Mouse (Mus musculus) right cerebral cortex, postnatal 14 days (tissue): Measurements from ENCODE around the gene Cyp20a1.

Experiments used
- DNase-seq: peaks from one replicate; pipeline ENCODE4 v3.0.0; 2022

Cyp20a1 gene

DNA sequence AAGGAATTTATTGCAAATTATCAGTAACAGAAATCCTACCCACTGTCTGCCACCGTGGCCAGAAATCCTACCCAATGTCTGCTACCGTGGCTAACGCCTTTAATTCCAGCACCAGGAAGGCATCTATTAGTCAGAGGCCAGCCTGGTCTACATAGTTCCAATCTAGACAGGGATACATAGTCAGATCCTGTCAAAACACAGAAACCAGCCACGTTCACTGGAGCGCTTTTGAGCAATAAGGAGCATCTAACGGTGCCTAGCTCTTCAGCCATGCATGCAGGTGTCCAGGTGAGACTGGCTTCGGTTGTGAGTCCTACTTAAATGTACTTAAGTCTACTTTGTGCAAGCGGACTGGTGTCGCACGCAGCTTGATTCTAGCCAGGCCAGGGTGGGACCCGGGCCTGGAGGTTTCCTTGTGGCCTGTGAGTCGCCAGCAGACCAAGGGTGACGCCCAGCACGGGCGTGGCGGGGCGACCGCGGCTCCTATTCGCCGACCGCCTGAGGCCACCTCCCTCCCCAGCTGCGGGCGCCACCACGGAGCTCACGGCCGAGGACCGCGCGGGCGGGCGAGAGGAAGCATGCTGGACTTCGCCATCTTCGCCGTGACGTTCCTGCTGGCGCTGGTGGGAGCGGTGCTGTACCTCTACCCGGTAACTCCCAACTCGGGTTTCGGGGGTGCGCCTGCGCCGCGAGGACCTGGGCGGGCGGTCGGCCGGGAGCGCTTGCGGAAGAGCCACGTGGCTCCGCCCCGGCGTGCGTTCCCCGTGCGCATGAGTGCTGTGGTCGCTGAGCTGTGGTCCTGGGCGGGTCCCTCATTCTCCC lies at the start of gene Cyp20a1:
Gene Cyp20a1, plus strand, starts transcription at position 516 of the 822 bp plus-strand sequence.
- DNase-seq, result peak; percentile 92

DNA sequence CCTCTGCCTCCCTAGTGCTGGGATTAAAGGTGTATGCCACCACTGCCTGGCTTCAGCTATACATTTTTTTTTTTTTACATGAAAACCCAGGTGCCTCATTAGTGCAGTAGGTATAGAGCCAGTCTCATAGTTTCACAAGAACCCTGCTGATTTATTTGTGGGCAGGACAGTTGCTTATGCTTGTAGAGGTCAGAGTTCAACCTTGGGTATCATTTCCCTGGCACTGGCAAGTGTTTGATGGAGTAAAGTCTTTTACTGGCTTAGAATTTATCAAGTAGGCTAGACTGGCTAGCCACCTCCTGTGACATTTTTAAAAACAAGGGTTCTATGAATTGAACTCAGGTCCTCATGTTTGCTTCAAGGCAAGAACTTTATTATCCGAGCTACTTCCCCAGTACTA lies 49.2 kb upstream of the Cyp20a1 start:
- no peak for DNase-seq

DNA sequence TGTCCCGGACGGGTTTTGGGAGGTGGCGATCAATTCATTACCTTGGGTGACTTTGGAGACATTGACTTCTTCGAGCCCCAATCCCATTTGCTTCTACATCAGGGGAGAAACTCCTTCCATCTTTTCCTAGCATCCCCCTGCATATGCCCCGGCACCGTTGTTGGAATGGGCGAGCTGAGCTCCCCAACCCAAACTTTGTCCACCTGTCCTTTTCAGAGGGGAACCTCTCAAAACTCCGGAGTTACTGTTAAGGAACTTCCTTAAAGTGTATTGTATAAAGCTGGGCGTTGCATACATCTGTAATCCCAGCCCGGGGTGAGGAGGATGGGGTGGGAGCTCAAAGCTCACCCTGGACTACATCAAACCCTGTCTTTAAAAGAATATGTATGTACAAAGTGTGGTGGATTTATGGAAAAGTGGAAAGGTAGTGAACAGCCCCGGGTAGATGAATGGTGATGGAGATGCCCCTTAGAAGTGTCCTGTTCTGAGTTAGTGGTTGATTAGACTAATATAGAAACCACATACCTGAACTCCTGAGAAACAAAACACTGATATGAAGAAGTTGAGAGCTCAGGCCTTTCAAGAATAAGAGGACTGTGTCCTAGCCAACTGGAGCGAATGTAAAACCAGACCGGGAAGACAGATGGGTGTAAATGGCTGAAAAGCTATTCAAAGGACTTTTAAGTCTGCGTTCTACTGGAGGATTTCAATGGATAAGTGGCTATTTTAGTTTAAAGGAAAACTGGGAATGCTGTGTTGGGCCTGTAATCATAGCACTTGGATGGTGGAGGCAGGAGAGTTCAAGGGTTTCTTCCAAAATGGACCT lies 720 bp downstream of the Cyp20a1 start:
- DNase-seq, result no peak

DNA sequence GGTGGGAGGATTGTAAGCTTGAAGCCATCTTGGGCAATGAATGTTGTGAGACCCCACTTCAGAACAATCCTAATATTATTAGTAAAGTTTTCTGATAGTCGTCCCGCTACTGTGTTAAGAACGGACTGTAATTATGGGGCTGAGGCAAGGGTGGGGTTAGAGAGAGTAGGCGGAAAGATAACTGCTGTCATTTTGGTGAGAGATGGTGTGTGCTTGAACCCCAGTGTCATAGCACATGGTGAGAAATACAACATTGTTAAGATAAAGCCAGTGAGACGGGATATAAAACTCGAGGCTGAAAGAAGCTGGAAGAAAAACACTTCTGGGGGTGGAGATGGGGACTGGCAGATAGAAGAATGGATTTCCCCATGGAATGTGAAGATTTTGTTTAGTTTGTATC lies 1.5 kb downstream of the Cyp20a1 start:
- DNase-seq, result no peak

DNA sequence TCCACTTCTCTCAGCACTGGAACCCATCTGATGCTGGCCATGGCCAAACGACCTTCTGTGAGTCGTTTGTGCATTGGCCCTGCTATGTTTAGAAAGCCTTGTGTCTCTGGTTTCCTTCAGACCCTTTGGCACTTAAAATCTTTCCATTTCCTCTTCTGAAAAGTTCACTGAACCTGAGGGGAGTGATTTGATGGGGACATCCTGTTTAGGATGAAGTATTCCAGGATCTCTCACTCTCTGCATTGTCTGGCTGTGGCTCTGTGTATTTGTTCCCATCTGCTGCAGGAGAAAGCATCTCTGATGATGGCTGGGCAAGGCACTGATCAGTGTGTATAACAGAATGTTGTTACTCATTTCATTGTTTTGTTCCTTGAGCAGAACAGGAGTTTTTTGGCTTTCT lies 2.6 kb downstream of the Cyp20a1 start:
- no peak for DNase-seq

DNA sequence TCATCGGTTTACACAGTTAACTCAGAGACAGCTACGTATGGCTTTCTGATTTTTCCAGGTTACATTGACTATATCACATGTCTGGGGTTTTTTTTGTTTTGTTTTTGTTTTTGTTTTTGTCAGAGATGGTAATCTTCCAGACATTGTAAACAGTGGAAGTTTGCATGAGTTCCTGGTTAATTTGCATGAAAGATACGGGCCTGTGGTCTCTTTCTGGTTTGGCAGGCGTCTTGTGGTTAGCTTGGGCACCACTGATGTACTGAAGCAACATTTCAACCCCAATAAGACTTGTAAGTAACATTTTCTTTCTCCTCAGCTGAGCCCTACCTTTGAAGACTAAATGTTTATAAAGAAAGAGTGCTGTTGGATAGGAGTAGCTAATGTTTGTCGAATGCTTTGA lies 9.7 kb downstream of the Cyp20a1 start:
- DNase-seq, result no peak

DNA sequence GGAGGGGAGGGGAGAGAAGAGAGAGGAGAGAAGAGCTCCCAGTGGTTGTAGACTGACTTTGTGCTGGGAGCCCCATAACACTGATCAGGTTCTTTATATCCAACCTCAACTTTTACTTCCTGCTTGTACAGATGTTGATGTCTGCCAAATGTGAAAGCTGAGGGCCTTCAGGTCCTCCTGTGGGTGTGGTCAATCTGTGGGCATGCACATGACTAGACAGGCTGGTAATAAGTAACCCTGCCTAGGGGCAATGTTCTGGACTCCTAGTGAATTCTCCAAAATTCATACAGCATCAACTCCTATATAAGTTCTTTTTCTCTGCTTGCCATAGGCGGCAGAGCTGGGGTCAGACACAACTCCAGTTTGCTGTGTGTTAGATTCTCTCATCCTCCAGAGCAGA lies 18.5 kb downstream of the Cyp20a1 start:
- DNase-seq, result no peak

DNA sequence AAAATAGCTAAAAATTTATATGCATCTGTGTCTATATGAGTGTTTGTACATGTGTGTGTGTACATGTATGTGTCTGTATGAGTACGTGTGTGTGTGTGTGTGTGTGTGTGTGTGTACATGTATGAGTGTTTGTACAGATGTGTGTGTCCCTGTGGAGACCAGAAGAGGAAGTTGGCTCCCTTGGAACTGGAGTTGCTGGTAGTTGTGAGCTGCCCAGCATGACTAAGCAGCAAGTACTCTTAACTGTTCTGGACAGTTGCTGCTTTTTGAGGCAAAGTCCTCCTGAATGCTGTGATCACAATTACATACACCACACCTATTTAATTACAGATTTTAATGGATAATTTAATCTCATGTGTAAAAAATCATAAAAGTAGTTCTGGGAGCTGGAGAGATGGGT lies 33.4 kb downstream of the Cyp20a1 start:
- no peak for DNase-seq

DNA sequence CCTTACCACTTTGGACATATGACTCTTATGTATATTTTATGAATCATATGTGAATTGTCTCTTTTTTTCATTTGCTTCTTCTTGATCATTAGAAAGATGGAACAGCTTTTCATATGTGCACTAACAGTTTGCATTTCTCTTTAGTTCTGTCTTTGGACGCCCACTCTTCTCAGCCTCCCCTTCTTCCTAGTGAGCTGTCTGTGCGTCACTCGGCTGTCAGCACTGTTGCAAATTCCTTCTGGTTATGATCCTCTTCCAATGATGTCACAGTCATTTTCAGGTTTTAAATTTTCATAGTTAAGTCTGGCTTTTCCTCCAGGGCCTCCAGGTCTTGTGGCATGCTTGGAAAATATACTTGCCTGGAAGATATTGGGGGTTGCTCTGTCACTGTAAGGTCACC lies 38.8 kb downstream of the Cyp20a1 start:
- DNase-seq, result no peak

DNA sequence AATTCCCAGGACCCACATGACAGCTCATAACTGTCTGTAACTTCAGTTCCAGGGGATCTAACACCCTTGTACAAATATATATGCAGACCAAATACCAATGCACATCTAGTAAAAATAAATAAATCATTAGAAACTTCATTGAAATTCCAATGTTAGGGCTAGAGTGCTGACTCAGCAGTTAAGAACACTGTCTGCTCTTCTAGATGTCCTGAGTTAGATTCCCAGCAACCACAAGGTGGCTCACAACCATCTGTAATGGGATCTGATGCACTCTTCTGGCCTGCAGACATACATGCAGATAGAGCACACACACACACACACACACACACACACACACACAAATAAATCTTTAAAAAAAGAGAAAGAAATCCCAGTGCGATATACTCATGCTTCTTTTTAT lies 61.7 kb downstream of the Cyp20a1 start:
- no peak for DNase-seq

DNA sequence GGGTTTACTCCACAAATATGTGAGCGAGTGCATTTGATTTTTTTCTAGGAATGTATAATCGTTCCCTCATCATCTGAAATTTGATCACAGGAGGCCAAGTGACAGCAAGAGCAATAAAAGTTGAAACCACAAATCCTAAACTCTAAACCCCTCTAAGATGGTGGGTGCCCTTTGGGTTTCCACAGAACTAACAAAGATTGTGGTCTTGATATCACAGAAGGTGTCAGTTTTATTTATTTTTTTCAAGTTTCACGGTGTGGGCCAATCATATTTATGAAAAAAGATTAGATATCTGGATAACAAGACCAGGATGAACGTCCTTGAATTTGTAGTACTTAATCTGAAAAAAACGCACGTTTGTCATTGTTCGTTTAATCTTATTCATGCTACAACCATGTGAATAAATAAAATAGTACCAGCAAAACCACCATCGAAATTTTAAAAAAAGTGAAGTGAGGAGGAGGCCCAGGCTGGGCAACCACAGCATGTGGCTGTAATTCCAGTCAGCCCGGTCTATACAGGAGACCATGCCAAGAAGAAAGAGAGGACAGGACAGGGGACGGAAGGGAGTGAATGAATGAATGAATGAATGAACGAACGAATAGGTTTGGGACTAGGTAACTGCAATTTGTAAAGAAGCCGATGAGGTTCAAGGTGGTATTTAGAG lies 65.5 kb downstream of the Cyp20a1 start:
- DNase-seq, result no peak

DNA sequence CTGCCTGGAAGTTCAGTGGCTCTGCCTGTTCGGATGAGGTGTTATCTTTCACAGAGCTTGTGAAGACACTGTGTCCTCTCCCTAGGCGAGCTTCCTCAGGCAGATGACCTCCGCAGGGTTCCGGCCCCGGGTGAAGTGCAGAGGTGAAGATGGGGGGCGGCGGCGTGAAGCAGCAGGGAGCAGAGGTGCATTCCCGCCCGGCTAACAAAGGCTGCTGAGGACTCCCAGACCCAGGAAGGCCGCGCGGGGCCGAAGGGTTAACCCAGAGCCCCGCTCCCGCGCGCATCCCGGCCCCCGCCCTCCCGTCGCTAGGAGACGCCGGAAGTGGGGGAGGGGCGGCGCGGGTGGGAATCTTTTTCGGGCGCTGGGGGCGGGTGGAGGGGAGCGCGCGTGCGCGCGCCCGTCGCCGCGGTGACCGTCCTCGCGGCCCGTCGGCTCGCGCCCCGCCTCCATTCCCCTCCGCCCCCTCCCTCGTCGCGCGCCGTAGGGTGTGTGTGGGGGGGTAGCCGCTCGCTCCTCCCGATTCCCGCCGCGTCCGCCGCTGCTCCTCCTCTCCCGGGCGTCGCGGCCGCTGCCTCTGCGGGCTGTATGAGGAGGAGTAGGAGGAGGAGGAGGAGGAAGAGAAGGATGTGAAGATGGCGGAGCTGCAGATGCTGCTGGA lies 66.2 kb downstream of the Cyp20a1 start, which contains the start of gene Abi2:
Gene Abi2, plus strand, starts transcription at position 452 of the 661 bp plus-strand sequence.
- peak; percentile 97 for DNase-seq

DNA sequence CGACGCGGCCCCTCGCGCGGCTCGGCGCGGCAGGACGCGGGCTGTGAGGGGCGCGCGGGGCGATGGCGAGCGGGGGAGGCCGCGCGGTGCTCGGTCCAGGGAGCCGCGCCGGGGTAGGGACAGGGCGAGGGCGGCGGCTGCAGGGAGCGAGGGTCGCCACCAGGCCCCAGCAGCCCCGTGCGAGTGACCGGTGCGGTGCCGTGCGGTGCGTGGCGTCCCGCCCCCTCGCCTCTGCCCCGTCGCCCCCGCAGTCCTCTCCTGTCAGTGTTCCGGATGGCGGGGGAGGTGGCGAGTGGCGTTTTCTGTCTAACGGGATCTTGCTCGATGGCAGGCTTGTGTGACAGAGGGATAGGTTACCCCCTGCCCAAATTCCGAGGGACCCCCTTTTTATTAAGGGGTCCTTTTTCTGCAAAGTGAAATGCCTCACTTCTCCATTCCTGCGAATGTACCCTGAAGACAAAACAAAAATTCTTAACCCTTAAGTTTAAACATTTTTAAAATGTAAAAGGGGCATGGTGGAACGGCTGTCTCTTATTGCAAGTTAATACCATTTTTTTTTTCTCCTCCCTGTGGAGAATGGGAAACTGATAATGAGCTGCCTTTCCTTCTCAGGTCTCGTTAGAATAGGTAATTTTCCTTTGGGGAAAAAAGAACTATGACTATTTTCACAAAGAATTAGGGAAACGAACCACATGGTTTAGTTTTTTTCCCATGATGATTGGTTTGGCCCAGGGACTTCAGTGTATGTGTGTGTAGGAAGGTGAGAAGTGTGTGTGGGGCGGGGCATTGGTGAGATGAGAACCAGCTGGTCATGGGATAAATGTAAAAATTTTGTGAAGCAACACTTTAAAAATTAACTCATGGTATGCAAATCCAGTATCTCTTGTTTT lies 67.0 kb downstream of the Cyp20a1 start:
- peak; percentile 53 for DNase-seq

DNA sequence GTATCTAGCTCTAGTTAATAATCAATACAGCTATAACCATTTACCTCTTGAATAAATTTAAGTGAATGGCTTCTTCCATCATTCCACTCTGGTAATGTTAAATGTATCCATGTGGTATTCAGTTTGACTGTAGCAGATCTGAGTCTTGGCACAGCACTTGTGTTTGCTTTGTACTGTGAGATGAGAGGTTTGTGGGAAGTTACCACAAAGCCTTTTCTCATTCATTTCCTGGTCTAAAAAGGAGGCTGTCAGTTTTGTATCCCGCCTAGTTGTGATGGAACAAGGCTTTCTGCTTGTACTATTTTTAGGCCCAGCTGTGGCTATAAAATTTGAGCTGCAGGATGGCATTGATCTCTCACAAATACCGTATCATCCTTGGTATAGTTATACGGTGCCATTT lies 73.6 kb downstream of the Cyp20a1 start:
- no peak for DNase-seq

DNA sequence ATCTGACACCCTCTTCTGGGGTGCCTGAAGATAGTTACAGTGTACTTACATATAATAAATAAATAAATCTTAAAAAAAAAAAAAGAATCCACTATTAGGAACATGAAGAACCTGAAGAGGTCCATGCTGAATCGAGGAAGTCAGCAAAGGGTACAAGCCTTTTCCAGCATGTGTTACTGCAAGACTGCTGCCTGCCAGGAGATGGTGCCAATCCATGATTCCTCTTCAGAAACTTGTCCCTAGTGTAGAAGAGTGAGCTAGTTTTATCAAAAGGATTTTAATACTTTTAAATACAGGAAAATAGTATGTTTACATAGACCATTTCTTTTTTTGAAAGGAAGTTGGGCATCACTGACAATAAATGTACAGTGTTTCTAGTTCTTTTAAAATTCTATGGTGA lies 80.8 kb downstream of the Cyp20a1 start:
- DNase-seq, result no peak

DNA sequence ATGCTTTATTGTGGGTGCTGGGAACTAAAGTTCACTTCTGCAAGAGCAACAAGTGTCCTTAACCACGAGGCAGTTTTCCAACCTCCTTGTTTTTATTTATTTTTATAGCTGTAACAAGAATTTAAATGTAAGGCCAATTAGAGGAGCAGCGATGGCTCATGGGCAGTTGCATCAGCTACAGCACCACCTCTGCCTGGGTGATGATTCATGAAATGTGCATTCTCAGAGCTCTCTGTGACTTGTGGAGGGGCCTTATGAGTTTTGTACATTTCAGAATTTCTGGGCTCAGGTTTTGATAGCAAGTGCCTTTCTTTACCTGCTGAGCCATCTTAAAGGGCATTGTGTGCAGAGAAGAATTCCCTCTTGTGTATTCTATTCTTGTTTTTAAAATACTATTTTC lies 85.2 kb downstream of the Cyp20a1 start:
- DNase-seq, result no peak

DNA sequence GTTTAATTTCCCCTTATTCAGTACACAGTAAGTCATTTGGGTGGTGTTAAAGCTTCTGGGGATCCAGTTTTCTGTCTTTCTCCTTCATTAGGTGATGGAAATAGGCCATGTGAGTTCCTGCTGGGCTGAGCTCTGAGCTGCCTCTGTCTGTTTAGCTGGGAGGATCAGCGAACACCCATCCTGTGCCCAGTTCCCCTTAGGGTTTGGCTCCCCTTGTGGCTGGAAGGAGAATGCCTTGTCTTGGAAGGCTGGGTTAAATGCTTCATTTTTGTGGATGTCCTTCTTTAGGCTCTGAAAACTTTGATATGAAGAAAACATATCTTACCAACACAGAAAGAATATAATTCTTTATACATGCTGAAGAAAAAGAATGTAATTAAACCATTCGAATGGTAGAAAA lies 85.8 kb downstream of the Cyp20a1 start:
- DNase-seq, result no peak

DNA sequence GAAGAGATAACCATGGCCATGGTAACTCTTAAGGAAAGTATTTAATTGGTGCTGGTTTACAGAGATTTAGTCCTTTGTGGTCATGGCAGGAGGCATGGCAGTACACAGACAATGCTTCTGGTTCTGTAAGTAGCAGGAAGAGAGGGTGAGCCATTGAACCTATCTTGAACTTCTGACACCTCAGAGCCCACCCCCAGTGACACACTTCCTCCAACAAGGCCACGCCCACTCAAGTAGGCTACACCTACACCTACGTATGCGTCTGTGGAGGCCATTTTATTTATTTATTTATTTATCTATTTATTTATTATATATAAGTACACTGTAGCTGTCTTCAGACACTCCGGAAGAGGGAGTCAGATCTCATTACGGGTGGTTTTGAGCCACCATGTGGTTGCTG lies 88.4 kb downstream of the Cyp20a1 start:
- no peak for DNase-seq

DNA sequence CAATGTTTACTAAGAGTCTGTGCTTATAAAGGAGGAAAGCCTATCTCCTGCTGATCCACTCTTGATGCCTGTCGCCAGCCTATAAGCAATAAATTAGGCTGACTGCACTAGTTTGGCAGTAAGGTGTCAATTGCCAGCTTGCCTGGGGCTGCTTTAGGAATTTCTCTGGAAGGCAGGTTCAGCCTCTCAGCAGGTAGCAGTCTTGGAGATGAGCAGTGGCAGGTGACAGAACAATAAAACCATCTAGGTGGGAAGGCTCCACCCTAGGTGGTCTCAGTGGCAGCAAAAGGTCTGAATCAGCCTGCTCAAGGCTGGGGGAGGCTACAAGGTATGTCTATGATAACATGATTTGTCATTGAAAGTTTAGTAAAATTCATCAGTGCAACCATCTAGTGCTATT lies 89.4 kb downstream of the Cyp20a1 start:
- no peak for DNase-seq
